Mouse (Mus musculus) layer of hippocampus, adult 8-10 months (tissue): ENCODE measurements at regions not wholly inside any gene's neighbourhood (a gene's known extent, or its start where the extent isn't known, plus 50 kb on each side); places are given as distances from the start of the nearest gene placed in this dataset.

ENCODE experiments used
- DNase-seq, 2 experiments: peaks; one replicate each; pipeline ENCODE4 v3.0.0; 2022; ENCODE audit warnings: low spot score in 2 of 2

DNA sequence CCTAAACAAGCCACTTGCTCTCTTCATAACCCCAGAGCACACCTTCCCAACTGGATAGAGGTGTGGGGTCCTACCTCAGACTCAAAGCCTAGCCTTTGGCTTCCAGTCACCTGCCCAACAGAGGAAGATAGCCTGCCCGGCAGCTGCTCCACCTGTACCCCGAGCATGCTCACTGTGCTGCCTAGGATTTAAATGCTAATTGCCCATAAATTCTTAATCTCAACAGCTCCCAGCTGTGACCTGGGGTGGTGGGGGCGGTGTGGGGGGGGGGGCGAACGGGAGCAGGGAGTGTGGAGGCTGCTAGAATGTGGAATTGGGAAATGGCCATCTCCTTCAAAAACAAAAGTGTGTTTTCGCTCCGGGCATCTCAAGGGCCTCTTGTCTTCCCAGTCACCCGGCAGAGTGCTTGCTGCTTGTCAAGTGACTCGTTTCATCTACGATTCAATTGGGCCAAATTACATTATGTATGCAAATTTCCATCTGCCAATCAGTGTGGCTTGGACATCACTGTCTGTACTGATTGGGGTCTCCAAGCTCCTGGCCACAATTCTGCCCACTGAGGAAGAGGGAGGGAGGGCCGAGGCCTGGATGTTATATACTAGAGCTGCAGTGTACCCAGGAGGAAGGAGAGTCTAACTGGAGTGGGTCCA lies 188.6 kb upstream of the Zmiz1 start:
- DNase-seq = no peak

DNA sequence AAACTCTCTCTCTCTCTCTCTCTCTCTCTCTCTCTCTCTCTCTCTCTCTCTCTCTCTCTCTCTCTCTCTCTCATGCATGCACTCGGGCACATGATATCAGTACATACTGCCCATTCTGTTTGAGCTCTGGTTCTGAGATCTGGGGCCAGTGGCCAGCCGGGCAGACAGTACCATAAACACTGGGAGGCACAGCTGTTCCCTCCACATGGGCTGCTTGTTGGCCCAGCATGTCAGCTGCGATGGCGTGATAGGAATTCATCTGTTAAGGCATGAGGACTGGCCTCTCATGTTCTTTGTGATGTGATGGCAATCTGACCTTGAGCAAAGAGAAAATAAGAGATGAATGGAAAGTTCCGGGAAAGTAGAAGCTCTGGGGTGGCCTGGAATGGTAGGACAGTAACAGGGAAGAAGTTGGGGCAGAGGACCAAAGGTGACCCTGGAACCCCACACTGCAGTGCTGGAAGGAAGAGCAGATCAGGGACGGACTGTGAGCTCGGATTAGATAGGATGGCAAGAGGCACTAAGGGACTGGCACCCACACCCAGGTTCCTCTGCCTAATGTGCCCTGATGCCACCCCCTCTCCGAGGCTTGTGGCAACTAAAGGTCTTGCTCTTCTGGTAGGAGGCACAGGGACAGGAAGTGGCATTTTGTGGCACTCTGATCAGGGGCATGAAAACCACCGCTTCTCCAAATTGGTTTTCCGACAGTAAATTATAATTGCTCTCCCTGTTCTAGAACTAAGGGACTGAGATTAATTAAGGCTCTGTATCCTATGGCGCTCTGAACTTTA lies 186.4 kb upstream of the Zmiz1 start:
- DNase-seq = no peak

DNA sequence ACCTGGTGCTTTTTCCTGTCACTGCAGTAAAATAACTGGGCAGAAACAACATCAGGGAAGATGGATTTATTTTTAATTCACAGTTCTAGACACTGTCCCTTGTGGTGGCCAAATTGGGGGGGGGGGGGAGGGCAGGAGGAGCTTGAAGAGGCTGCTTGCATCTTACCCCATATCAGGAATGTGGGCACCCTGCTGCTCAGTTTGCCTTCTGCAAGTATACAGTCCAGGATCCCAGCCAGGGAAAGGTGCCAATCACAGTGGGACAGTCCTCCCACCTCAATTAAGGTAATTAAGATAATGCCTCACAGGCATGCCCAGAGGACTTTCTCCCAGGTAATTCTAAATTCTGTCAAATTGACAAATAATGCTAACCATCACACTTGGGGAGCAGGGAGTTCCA lies 179.2 kb upstream of the Zmiz1 start:
- no peak for DNase-seq

DNA sequence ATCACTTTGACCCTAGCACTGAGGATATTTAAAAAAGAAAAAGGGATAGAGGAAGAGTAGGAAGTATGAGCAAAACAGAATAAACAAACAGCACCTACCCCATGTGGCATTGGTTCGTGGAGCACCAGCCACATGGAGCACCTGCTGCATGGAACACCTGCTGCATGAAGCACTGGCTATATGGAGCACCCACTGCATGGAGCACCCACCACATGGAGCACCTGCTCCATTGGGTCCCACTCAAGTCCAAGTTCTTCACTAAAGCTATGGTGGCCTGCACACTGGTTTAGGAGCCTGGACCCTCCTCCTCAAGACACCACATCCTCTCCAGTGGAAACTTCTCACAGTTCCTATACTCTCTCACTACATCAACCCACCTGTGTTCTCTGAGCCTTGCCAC lies 166.4 kb upstream of the Zmiz1 start:
- no peak for DNase-seq

DNA sequence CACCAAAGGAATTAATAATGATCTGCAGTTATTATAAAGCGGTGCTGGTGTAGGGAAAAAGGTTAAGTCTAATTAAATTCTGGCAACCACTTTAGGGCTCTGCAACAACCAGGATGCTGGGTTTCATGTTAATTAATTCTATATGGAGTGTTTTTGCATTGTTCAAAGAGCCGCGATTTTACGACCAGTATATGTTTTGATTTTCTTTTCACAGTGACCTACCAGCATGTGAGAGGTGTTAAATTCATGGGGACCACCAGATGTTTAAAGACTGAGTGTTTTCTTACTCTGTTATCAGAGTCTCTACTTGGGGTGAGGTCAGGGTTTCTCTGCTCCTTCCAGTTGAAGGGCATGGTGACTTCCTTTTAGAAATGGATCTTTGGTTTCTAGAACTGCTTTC lies 164.8 kb upstream of the Zmiz1 start:
- DNase-seq = no peak

DNA sequence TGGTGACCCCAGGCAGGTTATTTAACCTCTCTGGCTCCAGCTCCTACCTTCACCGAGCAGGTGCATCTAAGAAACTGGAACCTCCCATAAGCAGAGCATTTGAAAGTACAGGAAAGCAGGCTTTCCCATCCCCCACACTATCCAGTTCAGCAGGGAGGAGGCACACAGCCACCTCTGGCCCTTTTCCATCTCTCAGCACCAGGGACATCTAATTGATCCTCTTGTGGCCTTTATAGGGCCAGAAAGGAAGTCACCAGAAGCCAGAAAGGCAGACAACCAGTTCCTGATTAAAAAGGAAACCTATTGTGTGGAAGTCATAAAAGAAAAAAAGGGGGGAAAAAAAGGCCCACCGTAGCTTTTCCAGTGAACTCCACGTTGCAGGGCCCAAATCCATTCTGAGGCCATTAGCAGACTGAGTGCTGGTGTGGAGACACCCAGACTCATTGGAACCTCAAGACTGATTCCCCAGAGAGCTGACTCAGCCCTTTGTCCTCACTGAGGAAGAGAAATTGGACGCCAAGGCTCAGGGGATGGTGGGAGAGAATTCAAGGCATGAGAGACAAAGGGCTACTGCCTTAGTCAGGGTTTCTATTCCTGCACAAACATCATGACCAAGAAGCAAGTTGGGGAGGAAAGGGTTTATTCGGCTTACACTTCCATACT lies 163.2 kb upstream of the Zmiz1 start:
- no peak for DNase-seq

DNA sequence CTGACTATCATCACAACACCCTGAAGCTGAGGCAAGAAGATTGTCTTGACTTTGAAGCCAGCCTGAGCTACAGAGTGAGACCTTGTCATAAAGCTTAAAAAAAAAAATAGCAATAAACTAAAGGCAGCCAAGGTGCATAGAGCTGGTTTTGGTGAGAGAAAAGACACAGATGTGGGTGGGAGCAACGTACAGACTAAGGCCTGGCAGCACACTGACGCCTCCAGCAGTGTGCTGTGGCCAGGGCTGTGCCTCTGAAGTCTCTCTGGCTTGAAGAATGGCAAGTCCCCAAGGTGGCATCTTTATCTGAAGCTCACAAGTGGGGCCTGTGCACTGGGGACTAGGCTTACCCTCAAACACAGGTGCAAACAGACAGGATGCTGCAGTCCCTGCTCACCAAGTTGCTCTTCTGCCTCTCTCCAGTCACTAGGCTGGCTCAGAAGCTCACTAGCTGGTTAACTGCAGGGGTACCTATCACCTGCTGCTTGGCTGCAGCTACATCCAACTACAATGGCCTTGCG lies 159.3 kb upstream of the Zmiz1 start:
- no peak for DNase-seq

DNA sequence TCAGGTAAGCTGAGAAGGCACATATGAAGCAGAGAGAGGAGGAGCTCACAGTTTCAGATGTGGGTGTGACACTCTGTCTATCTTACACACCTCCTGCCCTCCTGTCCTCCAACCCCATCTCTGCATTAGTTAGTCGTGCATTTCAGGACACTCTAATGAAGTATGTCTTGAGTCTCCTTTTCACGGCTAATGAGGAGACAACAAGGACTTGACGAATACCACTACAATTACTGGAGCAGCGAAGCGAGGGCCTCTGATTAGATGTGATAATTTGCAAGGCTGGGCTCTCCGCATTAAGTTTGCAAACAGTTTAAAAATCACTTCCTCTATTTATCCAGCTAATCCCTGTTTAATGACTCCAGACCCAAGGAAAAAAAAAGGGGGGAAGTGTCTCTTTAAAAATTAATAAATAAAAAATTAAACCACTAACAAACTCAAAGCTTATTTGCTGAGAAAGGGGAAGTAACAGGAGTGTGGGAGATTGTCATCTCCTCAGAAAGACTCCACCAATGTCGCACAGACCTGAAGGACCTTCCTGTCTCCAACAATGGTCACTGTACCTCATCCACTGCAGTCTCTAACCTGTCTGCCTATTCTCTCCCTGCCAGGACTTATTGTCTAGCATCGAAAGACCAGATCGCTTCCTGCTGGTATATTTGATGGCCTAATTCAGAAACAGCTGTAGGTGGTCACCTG lies 157.5 kb upstream of the Zmiz1 start:
- DNase-seq = no peak

DNA sequence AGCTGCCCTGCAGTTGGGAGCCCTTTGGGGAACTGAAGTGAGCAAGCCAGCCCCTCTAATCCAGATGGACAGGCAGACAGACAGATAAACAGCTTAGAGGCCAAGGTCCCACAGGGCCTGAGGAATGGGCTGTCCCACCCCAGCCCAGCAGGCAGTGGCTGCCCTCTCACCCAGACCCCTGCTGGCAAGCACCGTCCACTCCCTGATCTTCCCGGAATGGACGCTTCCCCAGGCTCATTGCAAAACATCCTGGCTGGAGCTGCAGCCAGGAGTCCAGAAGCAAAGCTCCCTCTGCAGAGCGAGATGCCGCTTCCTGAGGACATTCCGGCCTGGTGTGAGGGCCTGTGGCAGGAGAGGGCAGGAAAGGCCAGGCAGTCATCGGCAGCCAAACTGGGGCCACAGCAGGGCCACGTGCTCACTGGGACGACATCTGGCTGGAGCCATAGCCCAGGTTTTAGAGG lies 154.6 kb upstream of the Zmiz1 start:
- DNase-seq = no peak

DNA sequence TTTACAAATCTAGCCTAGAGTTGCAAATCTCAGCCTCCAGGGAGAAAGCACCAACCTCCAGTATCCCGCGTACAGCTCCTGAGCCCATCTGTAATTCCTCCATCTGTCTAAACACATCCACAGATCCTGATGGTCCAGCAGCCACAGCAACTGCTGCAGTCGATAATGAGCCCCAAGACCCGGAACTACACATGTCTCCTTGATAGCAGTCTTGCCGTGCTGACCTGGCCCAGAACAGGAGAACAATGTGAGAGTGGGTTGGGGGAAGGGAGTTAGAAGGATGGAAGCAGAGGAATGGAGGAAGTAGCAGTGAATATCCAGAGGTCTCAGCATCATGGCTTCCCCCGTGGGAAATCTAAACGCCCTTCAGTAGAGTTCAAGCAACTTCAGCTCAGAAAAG lies 152.8 kb upstream of the Zmiz1 start:
- DNase-seq = no peak

DNA sequence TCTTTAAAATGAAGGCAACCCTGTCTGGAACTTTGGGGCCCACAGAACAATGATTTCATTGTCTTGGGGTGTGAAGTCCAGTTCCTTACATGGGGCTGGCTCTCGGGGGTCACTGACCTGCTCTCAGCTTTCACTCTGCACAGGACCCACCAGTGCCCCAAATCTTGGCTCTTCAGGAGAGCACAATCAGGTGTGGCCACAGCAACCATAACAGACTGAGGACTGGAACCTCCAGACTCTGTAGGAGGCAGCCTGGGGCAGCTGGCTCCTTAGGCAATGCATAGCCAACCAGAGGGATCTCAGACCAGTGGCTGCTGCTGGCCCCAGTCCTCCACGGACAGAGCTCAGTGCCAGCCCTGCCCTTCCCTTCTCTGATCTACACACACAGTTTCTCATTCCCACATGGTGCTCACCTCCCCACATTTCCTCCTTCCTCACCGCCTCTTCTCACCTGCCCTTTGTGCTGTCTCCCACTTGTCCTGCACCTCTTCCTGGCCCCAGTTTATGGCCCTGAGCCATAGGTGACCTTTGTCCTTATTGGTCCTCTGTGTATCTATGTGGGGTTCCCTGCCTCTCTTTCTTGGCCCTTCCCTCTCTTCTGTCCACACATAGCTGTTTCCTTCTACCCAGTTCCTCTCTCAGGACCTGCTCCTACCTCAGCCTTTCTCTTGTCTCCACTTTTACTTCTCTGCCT lies 151.9 kb upstream of the Zmiz1 start:
- DNase-seq = no peak

DNA sequence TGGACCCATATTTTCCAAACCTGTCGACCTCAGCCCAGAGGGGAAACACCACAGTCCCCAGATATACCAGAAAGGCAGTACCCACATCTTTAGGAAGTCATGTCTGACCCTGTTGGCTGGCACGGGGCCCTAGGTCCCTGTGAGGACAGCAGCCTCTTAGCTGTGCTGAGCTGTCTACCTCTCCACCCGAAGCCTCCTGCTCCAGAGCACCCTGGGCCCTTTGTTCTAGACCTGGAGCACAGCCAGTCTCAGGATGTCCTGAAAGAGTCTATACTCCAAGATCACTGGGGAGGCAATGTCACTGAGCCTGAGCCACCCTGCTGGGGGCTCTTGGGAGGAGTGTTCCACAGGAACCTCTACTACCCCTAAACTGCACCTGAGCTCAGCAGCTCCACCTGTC lies 150.9 kb upstream of the Zmiz1 start:
- DNase-seq = no peak

DNA sequence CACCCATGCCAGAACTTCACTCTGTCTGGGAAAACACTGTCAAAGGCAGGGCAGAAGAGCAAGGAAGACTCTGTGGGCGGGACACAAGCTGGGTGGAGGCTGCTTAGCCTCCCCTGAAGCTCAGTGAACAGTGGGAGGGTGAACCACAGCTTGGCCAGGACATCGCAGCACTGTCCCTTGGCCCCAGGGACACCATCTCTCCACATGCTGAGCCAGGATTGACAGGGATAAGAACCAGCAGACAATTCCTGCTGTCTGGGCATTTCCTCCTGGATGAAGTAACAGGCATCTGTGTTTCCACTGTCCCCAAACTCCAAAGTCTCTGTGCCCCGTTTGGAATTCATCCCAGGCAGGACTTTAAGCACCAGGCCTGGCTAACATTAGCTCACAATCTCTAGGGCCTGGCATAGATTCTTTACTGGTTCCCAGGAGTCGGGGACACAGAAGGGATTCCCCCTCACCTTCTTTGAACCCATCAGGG lies 148.3 kb upstream of the Zmiz1 start:
- DNase-seq = no peak

DNA sequence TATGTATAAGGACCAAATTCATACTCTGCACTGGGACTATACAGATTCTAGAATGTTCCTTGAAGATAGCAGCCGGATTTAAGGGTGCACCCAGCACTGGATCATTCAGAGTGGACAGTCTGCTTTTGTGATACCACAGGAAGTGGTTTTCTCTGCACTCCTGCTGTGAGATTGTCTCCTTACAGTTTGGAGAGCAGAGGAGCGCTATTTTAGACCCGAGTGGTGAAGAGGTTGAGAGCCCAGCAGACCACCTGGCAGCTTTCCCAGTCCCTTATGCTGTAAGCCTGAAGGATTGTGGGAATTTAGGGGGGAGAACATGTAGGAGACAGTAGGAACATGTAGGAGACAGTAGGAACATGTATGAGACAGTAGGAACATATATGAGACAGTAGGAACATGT lies 147.5 kb upstream of the Zmiz1 start:
- no peak for DNase-seq

DNA sequence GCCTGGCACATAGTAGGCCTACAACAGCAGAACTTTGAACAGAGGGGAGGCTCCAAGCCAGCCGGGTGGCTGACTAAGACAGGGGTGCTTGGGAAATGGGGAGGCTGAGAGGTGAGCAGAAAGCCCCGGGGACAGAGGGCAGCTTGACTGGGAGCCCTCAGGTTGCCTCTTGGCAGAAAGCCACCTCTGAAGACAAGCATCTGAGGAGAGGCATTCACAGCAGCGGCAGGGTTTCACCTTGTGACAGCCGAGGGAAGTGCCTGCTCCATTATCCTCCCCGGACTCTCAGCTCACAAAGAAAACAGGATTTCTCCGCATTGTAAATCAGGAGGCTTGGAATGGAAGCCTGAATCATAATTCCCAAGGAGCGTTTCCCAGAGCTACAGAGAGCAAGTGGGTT lies 146.8 kb upstream of the Zmiz1 start:
- no peak for DNase-seq

DNA sequence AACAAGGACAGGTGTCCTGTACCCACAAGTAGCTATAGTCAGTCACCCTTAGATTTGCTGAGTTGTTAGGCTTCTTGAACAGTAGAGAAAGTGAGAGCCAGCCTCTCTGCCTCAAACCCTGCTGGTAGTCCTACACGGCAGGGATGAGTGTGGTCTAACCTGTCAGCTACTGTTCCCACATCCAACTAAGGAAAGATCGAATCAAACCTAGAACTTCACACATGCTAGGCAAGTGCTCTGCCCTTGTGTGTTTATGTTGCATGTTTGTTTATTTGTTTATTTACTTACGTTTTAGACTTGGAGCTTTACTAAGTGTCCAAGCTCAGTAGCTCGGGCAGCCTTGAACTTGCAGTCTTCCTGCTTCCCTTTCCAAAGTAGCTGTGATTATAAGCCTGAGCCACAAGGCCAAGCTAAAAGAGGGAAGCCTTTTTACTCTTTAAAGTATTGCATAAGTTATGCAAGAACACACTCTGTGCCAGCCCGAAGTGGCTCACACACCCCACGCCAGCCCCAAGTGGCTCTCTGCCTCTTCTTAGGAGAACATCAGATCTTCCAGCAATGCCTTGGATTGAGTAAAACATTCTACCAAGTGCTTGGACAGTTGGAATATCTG lies 146.1 kb upstream of the Zmiz1 start:
- DNase-seq = no peak

DNA sequence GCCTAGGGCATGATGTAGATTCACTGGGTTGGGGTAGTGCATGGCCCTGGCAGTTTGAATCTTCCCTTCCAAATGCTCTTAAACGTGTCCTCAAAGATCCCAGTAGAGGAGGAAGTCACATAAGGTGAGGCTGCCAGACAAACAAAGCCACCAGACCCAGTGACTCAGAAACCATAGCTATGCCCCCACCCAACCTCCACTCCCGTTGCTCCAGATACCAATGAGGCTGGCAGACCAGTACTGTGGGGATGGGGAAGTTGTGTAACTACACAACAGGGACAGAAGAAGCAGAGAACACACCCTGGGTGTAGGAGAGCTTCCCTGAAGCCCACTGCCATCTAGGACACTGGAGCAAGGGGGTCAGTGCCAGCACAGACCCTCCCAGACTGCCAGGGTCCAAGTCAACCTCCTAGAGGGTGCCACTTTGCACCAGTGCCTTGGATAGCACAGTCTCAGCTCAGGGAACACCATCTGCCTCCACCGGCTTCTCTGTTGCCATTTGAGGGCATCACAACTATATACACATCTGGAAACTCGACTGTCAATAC lies 145.2 kb upstream of the Zmiz1 start:
- no peak for DNase-seq

DNA sequence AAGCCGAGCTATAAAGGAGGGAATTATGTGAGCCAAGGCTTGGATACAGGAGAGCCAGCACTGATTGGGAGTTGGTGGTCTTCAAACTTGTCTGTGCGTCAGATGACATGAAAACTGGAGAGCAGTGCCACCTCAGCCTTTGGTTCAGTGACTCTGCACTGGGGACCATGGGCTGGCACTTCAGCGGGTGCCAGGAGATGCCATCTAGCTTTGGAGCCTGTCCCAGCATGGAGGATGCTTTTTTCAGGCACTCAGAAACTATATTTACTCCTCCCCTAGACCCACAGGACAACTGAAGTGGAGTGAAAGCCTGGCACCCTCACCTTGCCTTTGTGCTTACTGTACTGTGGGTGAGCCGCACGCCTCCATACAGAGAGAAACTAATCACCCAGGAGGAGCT lies 142.5 kb upstream of the Zmiz1 start:
- DNase-seq = no peak

DNA sequence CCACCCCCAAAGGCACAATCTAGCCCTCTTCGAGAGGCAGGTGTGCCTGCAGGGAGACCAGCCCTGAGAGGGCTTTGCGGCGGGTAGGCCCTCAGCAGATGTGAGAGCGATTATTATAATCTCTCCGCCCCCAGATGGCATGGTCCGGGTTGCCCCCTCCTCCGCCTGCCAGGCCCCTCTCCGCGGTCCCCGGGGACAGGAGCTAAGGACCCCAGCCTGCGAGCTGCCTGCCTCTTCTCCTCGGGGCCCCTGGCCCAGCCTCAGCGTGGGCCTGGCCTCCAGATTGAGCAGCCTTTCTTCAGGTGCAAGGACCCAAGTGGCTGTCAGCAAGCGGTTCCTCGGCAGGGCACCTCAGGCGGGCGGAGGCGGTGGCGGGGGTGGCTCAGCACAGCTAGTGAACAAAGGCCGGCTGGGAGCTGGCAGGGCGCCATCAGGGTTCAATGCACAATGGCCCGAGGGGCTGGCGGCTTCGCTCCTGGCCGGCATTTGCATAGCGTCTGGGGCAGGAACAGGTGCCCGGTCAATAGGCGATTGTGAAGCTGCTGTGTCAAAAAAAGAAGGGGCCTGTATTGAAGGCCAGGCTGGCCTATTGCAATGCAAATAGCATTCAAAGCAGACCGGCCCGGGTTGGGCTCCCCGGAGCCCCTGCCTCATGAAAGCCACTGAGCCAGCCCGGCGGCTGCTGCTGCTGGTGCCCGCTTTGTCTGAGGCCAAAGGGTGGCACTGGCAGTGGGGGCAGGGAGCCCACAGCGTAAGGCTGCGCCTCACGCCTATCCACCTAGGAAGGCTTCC lies 141.1 kb upstream of the Zmiz1 start:
- peak; percentile 92 to 93 for DNase-seq

DNA sequence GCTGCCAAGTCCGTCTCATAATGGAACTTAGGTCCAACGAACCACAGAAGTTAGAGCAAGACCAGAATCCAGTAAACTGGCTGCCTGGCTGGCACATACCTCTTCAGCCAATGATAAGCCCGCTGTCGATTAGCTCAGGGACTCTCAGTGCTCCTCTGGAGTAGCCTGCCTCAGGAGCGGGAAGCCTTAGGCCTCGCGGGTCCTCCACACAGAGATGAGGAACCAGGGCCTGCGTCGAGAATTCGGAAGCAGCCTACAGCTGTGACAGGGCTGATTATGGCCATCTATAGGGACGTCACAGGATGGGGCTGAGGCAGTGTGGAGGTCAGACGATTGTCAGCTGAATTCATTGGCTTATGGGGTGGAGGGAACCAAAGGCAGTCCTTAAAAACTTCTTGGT lies 140.1 kb upstream of the Zmiz1 start:
- no peak for DNase-seq
